Mouse (Mus musculus): ENCODE results near the gene Mphosph6.

DNA sequence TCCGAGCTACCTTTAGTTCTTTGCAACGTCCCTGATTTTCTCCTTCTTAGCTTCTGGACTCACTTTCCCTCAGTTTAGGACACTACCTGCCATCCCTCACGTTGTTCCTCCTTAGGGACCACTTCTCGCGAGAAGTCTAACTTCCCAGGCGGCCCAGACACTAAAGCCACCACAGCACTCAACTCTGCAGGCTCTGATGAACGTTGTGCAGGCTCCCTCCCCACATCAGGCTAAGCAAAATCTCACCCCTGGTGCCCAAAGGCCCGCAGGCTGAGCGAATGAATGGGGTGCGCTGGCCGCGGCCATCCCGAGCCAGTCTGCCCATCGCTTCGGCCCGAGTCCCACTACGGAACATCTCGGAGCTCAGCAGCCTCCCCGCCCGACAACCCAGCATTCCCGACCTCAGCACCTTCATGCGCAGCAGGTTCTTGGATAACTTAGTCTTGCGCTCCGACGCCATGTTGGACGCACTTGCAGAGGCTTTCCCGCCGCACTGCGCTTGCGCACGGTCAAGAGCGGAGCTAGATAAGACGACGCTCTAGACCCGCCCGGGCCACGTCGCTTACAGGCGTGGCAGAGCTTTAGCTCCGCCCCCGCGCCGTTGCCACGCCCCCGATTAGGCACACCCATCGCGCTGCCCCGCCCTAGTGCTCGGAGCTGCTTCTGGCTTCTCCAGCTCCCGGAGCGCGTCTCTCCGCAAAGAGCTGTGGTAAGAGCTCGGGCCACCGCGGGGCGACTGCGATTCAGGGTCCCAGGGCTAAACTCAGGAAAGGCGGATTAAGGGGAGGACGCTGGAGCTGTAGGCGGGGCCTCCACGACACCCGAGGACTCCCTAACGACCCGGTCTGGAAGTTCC, at the start of gene Mphosph6:
- TF ChIP-seq CTCF (IDR thresholded peaks at IDR 0.05; ENCODE audit: low read depth, low read length) (no peak), POLR2A (IDR thresholded peaks at IDR 0.05; ENCODE audit: insufficient read depth, low read length) (peak; percentile 92)
